Mouse (Mus musculus) right cerebral cortex, postnatal 14 days (tissue): Measurements from ENCODE around the gene Minos1.

Source experiments
- DNase-seq: peaks from one replicate; pipeline ENCODE4 v3.0.0; 2022

The Minos1 gene

GRCm38 (mm10) chr4:139057291-139057690 is 73.6 kb downstream of the Minos1 start:
- no peak for DNase-seq

- DNase-seq, result no peak
Measured at GRCm38 (mm10) chr4:139055744-139056143, 75.2 kb downstream of the Minos1 start.

GRCm38 (mm10) chr4:139055336-139055735 is 75.6 kb downstream of the Minos1 start:
- no peak for DNase-seq

GRCm38 (mm10) chr4:139054300-139054923 is 76.5 kb downstream of the Minos1 start:
- peak; percentile 64 for DNase-seq

GRCm38 (mm10) chr4:139053391-139053790 is 77.5 kb downstream of the Minos1 start:
- DNase-seq, result no peak

GRCm38 (mm10) chr4:139052796-139053195 is 78.1 kb downstream of the Minos1 start:
- no peak for DNase-seq
